Mouse (Mus musculus): Measurements from ENCODE around the gene Naa40.

DNA sequence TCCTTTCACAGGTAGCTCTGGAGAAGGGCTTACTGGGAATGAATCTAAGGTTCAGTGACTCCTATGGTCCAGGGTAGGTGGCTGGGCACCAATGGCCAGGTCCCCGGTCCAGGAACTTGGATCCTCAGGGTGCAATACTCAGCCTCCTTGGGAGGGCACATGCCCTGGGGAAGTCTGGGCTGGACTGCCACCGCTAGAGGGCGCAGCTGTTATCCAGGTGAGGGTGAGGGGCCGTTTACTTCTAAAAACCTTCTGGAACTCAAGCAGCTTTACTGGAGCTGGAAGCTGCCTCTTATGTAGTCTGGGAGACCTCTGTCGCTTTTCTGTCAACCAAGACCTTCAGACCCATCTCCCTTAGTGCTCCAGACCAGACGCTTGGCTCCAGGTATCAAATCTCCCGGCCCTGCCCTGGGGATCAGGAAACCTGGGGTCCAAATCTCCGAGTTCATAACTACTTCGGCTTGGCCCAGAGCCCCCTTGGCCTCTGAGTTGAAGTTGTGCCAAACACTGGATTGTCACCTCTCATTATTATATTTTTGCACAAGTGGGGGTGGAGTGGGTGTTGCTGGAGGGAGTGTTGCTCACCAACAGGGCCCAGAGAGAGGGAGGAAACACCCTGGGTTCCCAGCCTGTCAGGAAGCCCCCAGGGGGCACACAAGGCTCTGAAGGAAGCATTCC, 23.2 kb upstream of the Naa40 start:
- TF ChIP-seq FLI1 (IDR thresholded peaks at IDR 0.05; ENCODE audit: low read length) = no peak
- no peak for TF ChIP-seq GATA1 (IDR thresholded peaks at IDR 0.05; ENCODE audit: borderline replicate concordance, low read length)
